Mouse (Mus musculus): ENCODE data around the gene Nkapl. TPM values are rescaled to one million over a fixed set of nuclear protein-coding genes. Genes with fewer than 3 reads are reported as not detected.
"Not testable (repeated sequence)": the region's sequence is repeated elsewhere in the genome, so short reads cannot be mapped to it uniquely, and the experiment has no call there.

Nkapl gene
- total and polyA plus RNA-seq, 2 experiments from 2014 or later: 1.8 TPM; not detected in 1

- 85% methylated on average over 10 of the region's 10 CpGs for WGBS
- no peaks in the 10 kb centered on the region for H3K4me1 ChIP-seq (ENCODE audit: control insufficient read depth, insufficient read depth)
- H3K4me2 ChIP-seq (ENCODE audit: low read depth, low read length): no peak overlapping the region
- H3K4me3 ChIP-seq (ENCODE audit: low read depth, low read length): no peak overlapping the region
- H3K36me3 ChIP-seq (replicated peaks; ENCODE audit: control insufficient read depth, insufficient read depth, low read length): no peaks in the 10 kb centered on the region
- H3K27ac ChIP-seq (ENCODE audit: low read depth): no peak overlapping the region
- H3K9me3 ChIP-seq (replicated peaks; ENCODE audit: control insufficient read depth, low read length): no peaks in the 10 kb centered on the region
- H3K9ac ChIP-seq (replicated peaks; ENCODE audit: low read depth, low read length): no peak overlapping the region
- ATAC-seq (ENCODE audit: insufficient read depth, low read depth) (no peak), DNase-seq (ENCODE audit: low spot score) (no peak)
- no peaks in the 10 kb centered on the region for H3K27me3 ChIP-seq (ENCODE audit: control insufficient read depth, insufficient read depth, low read length)
- TF ChIP-seq EP300 (IDR thresholded peaks at IDR 0.05; ENCODE audit: low read depth): no peak
- no peak for TF ChIP-seq CTCF (IDR thresholded peaks at IDR 0.05; ENCODE audit: low read depth)
Observed at GRCm38 (mm10) chr13:21467336-21467735, 973 bp downstream of the Nkapl start.

GRCm38 (mm10) chr13:21462516-21462915 is 5.8 kb downstream of the Nkapl start:
- not testable (repeated sequence) for H3K4me3 ChIP-seq (ENCODE audit: low read depth, low read length); H3K27me3 ChIP-seq (ENCODE audit: control insufficient read depth, insufficient read depth, low read length); ATAC-seq (ENCODE audit: insufficient read depth, low read depth); H3K9ac ChIP-seq (replicated peaks; ENCODE audit: low read depth, low read length); H3K4me2 ChIP-seq (ENCODE audit: low read depth, low read length); H3K36me3 ChIP-seq (replicated peaks; ENCODE audit: control insufficient read depth, insufficient read depth, low read length); DNase-seq (ENCODE audit: low spot score); H3K9me3 ChIP-seq (replicated peaks; ENCODE audit: control insufficient read depth, low read length); H3K27ac ChIP-seq (ENCODE audit: low read depth); H3K4me1 ChIP-seq (ENCODE audit: control insufficient read depth, insufficient read depth)
- 45% methylated on average over 9 of the region's 9 CpGs for WGBS

GRCm38 (mm10) chr13:21456347-21456746 is 12.0 kb downstream of the Nkapl start:
- H3K27ac ChIP-seq (ENCODE audit: low read depth): no peak overlapping the region
- 5% methylated on average over 4 of the region's 4 CpGs for WGBS
- peaks cover 3% of the 10 kb centered on the region; the same call in 1 of the 2 replicates for H3K36me3 ChIP-seq (replicated peaks; ENCODE audit: control insufficient read depth, insufficient read depth, low read length)
- H3K9ac ChIP-seq (replicated peaks; ENCODE audit: low read depth, low read length): no peak overlapping the region
- ATAC-seq (ENCODE audit: insufficient read depth, low read depth): no peak
- H3K4me2 ChIP-seq (ENCODE audit: low read depth, low read length): no peak overlapping the region
- H3K4me3 ChIP-seq (ENCODE audit: low read depth, low read length): no peak overlapping the region
- TF ChIP-seq EP300 (IDR thresholded peaks at IDR 0.05; ENCODE audit: low read depth) (no peak), CTCF (IDR thresholded peaks at IDR 0.05; ENCODE audit: low read depth) (no peak)
- H3K27me3 ChIP-seq (ENCODE audit: control insufficient read depth, insufficient read depth, low read length): no peaks in the 10 kb centered on the region
- H3K9me3 ChIP-seq (replicated peaks; ENCODE audit: control insufficient read depth, low read length): no peaks in the 10 kb centered on the region
- H3K4me1 ChIP-seq (ENCODE audit: control insufficient read depth, insufficient read depth): peaks cover 9% of the 10 kb centered on the region
- no peak for DNase-seq (ENCODE audit: low spot score)

DNA sequence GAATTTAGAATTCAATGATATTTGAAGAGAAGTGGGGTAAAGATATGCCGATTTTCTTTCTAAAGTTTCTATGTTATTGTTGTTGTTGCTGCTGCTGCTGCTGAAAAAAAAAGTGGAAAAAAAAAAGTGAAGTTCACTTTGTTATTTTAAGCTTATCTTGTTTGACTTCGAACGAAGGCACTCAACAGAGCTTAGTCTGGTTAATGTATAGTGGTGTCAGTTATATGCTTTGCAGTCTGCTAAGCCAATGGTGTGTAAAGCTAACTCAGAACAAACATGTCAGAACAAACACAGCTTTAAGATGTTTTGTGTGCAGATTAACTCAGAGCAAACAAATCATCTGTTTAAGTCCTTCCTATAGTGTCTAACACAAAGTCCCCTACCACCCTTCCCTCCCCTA is 14.2 kb downstream of the Nkapl start:
- Histone ChIP-seq H3K36me3 (replicated peaks; ENCODE audit: control insufficient read depth, insufficient read depth, low read length) (peaks cover 7% of the 10 kb centered on the region), H3K4me1 (ENCODE audit: control insufficient read depth, insufficient read depth) (peaks cover 9% of the 10 kb centered on the region), H3K9me3 (replicated peaks; ENCODE audit: control insufficient read depth, low read length) (no peaks in the 10 kb centered on the region), H3K27me3 (ENCODE audit: control insufficient read depth, insufficient read depth, low read length) (no peaks in the 10 kb centered on the region), H3K4me3 (ENCODE audit: low read depth, low read length) (no peak overlapping the region; the same call in 1 of the 2 replicates), H3K27ac (ENCODE audit: low read depth) (no peak overlapping the region), H3K4me2 (ENCODE audit: low read depth, low read length) (peak overlapping the region; percentile 79; the same call in 1 of the 2 replicates), H3K9ac (replicated peaks; ENCODE audit: low read depth, low read length) (no peak overlapping the region)
- no peak for DNase-seq (ENCODE audit: low spot score)
- no peak for ATAC-seq (ENCODE audit: insufficient read depth, low read depth)
- TF ChIP-seq CTCF (IDR thresholded peaks at IDR 0.05; ENCODE audit: low read depth) (no peak), EP300 (IDR thresholded peaks at IDR 0.05; ENCODE audit: low read depth) (no peak)
- 42% methylated on average over 3 of the region's 3 CpGs for WGBS

- Histone ChIP-seq H3K27me3 (ENCODE audit: control insufficient read depth, insufficient read depth, low read length) (no peaks in the 10 kb centered on the region), H3K4me2 (ENCODE audit: low read depth, low read length) (peak within 1 kb of the TSS; percentile 79), H3K36me3 (replicated peaks; ENCODE audit: control insufficient read depth, insufficient read depth, low read length) (peaks cover 11% of the 10 kb centered on the region), H3K27ac (ENCODE audit: low read depth) (peak within 1 kb of the TSS; percentile 82), H3K4me1 (ENCODE audit: control insufficient read depth, insufficient read depth) (peaks cover 9% of the 10 kb centered on the region), H3K4me3 (ENCODE audit: low read depth, low read length) (peak within 1 kb of the TSS; percentile 86), H3K9me3 (replicated peaks; ENCODE audit: control insufficient read depth, low read length) (no peaks in the 10 kb centered on the region), H3K9ac (replicated peaks; ENCODE audit: low read depth, low read length) (peak within 1 kb of the TSS; percentile 76)
- peak; percentile 71 for DNase-seq (ENCODE audit: low spot score)
- ATAC-seq (ENCODE audit: insufficient read depth, low read depth): peak; percentile 90
- TF ChIP-seq CTCF (IDR thresholded peaks at IDR 0.05; ENCODE audit: low read depth) (no peak), EP300 (IDR thresholded peaks at IDR 0.05; ENCODE audit: low read depth) (no peak)
- WGBS: under 1% methylated on average over 23 of the region's 23 CpGs
Observed at GRCm38 (mm10) chr13:21453449-21453848, 14.9 kb downstream of the Nkapl start, which contains the start of gene Zscan26. Gene Zscan26 (minus strand): TSS chr13:21453730.

GRCm38 (mm10) chr13:21453042-21453441 is 15.3 kb downstream of the Nkapl start:
- TF ChIP-seq EP300 (IDR thresholded peaks at IDR 0.05; ENCODE audit: low read depth): no peak
- no peak for TF ChIP-seq CTCF (IDR thresholded peaks at IDR 0.05; ENCODE audit: low read depth)
- 1% methylated on average over 13 of the region's 13 CpGs for WGBS
- Histone ChIP-seq H3K4me2 (ENCODE audit: low read depth, low read length) (peak overlapping the region; percentile 79), H3K27ac (ENCODE audit: low read depth) (peak overlapping the region; percentile 82), H3K36me3 (replicated peaks; ENCODE audit: control insufficient read depth, insufficient read depth, low read length) (peaks cover 15% of the 10 kb centered on the region), H3K4me1 (ENCODE audit: control insufficient read depth, insufficient read depth) (peaks cover 9% of the 10 kb centered on the region), H3K27me3 (ENCODE audit: control insufficient read depth, insufficient read depth, low read length) (no peaks in the 10 kb centered on the region), H3K4me3 (ENCODE audit: low read depth, low read length) (peak overlapping the region; percentile 86), H3K9me3 (replicated peaks; ENCODE audit: control insufficient read depth, low read length) (no peaks in the 10 kb centered on the region), H3K9ac (replicated peaks; ENCODE audit: low read depth, low read length) (peak overlapping the region; percentile 76)
- no peak for ATAC-seq (ENCODE audit: insufficient read depth, low read depth)
- DNase-seq (ENCODE audit: low spot score): no peak
